Mouse (Mus musculus): ENCODE measurements around the gene Ikzf4.

DNA sequence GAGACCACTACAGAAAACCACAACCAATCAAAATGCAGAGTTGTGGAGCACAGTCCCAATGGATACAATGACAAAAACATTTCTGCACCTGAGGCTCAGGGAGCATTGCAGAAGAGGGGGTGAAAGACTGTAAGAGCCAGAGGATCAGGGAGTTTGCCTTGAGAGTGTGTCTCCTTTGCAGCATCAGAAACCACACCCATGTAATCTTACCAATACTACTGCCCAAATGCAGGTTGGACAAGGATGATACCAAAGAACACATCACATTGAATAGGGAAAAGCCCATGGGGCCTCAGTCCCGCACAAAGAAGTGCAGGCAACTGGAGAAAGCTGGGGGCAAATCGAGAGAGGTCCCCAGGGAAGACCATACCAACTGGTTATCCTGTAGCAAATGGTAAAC, 16.0 kb downstream of the Ikzf4 start:
- TF ChIP-seq CTCF (conservative IDR thresholded peaks at IDR 0.05; ENCODE audit: low read length) (no peak), NANOG (IDR thresholded peaks at IDR 0.05; ENCODE audit: borderline replicate concordance, low read length) (no peak), POU5F1 (IDR thresholded peaks at IDR 0.05; ENCODE audit: borderline replicate concordance, low read length) (no peak)

Measured in E14TG2a.4 (cell line).